Mouse (Mus musculus): ENCODE measurements around the gene Abtb1. TPM values are rescaled to one million over a fixed set of nuclear protein-coding genes. Genes with fewer than 3 reads are reported as not detected.

Gene Abtb1
- polyA plus RNA-seq, 1 experiment from 2014 or later = 23.5 TPM

GRCm38 (mm10) chr6:88850034-88850433 is 8.2 kb upstream of the Abtb1 start:
- Histone ChIP-seq H3K36me3 (replicated peaks) (peaks cover 63% of the 10 kb centered on the region), H3K4me2 (no peak overlapping the region), H3K9ac (no peak overlapping the region), H3K9me3 (no peaks in the 10 kb centered on the region), H3K27ac (no peak overlapping the region), H3K4me1 (no peaks in the 10 kb centered on the region), H3K4me3 (replicated peaks) (no peak overlapping the region), H3K27me3 (no peaks in the 10 kb centered on the region)
- 88% methylated on average over 7 of the region's 7 CpGs for WGBS
- no peak for ATAC-seq (ENCODE audit: low FRiP score)

- Histone ChIP-seq H3K9ac (no peak overlapping the region), H3K4me2 (no peak overlapping the region), H3K4me1 (no peaks in the 10 kb centered on the region), H3K27ac (no peak overlapping the region), H3K27me3 (no peaks in the 10 kb centered on the region), H3K36me3 (replicated peaks) (peaks cover 58% of the 10 kb centered on the region), H3K4me3 (replicated peaks) (no peak overlapping the region), H3K9me3 (no peaks in the 10 kb centered on the region)
- no peak for ATAC-seq (ENCODE audit: low FRiP score)
- 48% methylated on average over 4 of the region's 4 CpGs for WGBS
These were observed 7.5 kb upstream of the Abtb1 start for GRCm38 (mm10) chr6:88849270-88849669.

GRCm38 (mm10) chr6:88847571-88847970 is 5.8 kb upstream of the Abtb1 start:
- ATAC-seq (ENCODE audit: low FRiP score) = no peak
- H3K36me3 ChIP-seq (replicated peaks) = peaks cover 52% of the 10 kb centered on the region

GRCm38 (mm10) chr6:88844901-88845565 is 3.2 kb upstream of the Abtb1 start:
- WGBS = 77% methylated on average over 7 of the region's 7 CpGs
- no peak overlapping the region for H3K4me2 ChIP-seq
- H3K27me3 ChIP-seq = 0 out of 2 replicates have a peak, but pooled peaks cover 3% of the 10 kb centered on the region
- no peak overlapping the region for H3K9ac ChIP-seq
- H3K4me1 ChIP-seq = peaks cover 23% of the 10 kb centered on the region
- no peaks in the 10 kb centered on the region for H3K9me3 ChIP-seq
- ATAC-seq (ENCODE audit: low FRiP score) = no peak
- H3K4me3 ChIP-seq (replicated peaks) = no peak overlapping the region
- peaks cover 39% of the 10 kb centered on the region for H3K36me3 ChIP-seq (replicated peaks)
- no peak overlapping the region for H3K27ac ChIP-seq

More at GRCm38 (mm10) chr6:88847571-88847970, 5.8 kb upstream of the Abtb1 start:
- no peak overlapping the region for H3K4me3 ChIP-seq (replicated peaks)
- no peak overlapping the region for H3K9ac ChIP-seq
- no peaks in the 10 kb centered on the region for H3K9me3 ChIP-seq
- H3K4me1 ChIP-seq = peaks cover 10% of the 10 kb centered on the region
- no peak overlapping the region for H3K4me2 ChIP-seq
- H3K27ac ChIP-seq = no peak overlapping the region
- H3K27me3 ChIP-seq = 0 out of 2 replicates have a peak, but pooled peaks cover 3% of the 10 kb centered on the region
- 72% methylated on average over 2 of the region's 2 CpGs for WGBS

GRCm38 (mm10) chr6:88843781-88844725 is 2.3 kb upstream of the Abtb1 start:
- Histone ChIP-seq H3K4me3 (replicated peaks) (no peak overlapping the region), H3K27me3 (0 out of 2 replicates have a peak, but pooled peaks cover 3% of the 10 kb centered on the region), H3K4me1 (peaks cover 23% of the 10 kb centered on the region), H3K9me3 (no peaks in the 10 kb centered on the region), H3K27ac (no peak overlapping the region), H3K9ac (no peak overlapping the region), H3K36me3 (replicated peaks) (peaks cover 33% of the 10 kb centered on the region), H3K4me2 (no peak overlapping the region)
- WGBS = 75% methylated on average over 9 of the region's 9 CpGs
- no peak for ATAC-seq (ENCODE audit: low FRiP score)

GRCm38 (mm10) chr6:88843241-88843640 is 1.5 kb upstream of the Abtb1 start:
- 68% methylated on average over 7 of the region's 7 CpGs for WGBS
- Histone ChIP-seq H3K4me2 (peak overlapping the region; percentile 86), H3K36me3 (replicated peaks) (peaks cover 32% of the 10 kb centered on the region)

GRCm38 (mm10) chr6:88842731-88843151 is 957 bp upstream of the Abtb1 start:
- Histone ChIP-seq H3K9ac (peak overlapping the region; percentile 82), H3K36me3 (replicated peaks) (peaks cover 32% of the 10 kb centered on the region), H3K4me3 (replicated peaks) (peak overlapping the region; percentile 69), H3K27me3 (0 out of 2 replicates have a peak, but pooled peaks cover 3% of the 10 kb centered on the region), H3K9me3 (no peaks in the 10 kb centered on the region), H3K4me2 (peak overlapping the region; percentile 86), H3K4me1 (peaks cover 23% of the 10 kb centered on the region), H3K27ac (peak overlapping the region; percentile 87)
- under 1% methylated on average over 32 of the region's 32 CpGs for WGBS
- ATAC-seq (ENCODE audit: low FRiP score) = no peak; the same call in 1 of the 2 replicates

More at GRCm38 (mm10) chr6:88843241-88843640, 1.5 kb upstream of the Abtb1 start:
- no peak for ATAC-seq (ENCODE audit: low FRiP score)
- peak overlapping the region; percentile 69 for H3K4me3 ChIP-seq (replicated peaks)
- H3K9me3 ChIP-seq = no peaks in the 10 kb centered on the region
- 0 out of 2 replicates have a peak, but pooled peaks cover 3% of the 10 kb centered on the region for H3K27me3 ChIP-seq
- H3K27ac ChIP-seq = peak overlapping the region; percentile 87; the same call in 1 of the 2 replicates
- H3K4me1 ChIP-seq = peaks cover 23% of the 10 kb centered on the region
- peak overlapping the region; percentile 82 for H3K9ac ChIP-seq

GRCm38 (mm10) chr6:88841514-88841780 is 337 bp downstream of the Abtb1 start:
- Histone ChIP-seq H3K4me2 (peak overlapping the region; percentile 86), H3K9ac (peak overlapping the region; percentile 78), H3K4me1 (peaks cover 23% of the 10 kb centered on the region), H3K4me3 (replicated peaks) (peak overlapping the region; percentile 69), H3K9me3 (no peaks in the 10 kb centered on the region), H3K36me3 (replicated peaks) (peaks cover 33% of the 10 kb centered on the region), H3K27ac (peak overlapping the region; percentile 80), H3K27me3 (0 out of 2 replicates have a peak, but pooled peaks cover 3% of the 10 kb centered on the region)
- WGBS = under 1% methylated on average over 22 of the region's 22 CpGs
- ATAC-seq (ENCODE audit: low FRiP score) = no peak

GRCm38 (mm10) chr6:88840791-88841513 is 832 bp downstream of the Abtb1 start:
- Histone ChIP-seq H3K4me3 (replicated peaks) (peak overlapping the region; percentile 69), H3K27ac (peak overlapping the region; percentile 80), H3K9ac (peak overlapping the region; percentile 78), H3K36me3 (replicated peaks) (peaks cover 36% of the 10 kb centered on the region), H3K27me3 (0 out of 2 replicates have a peak, but pooled peaks cover 3% of the 10 kb centered on the region), H3K4me1 (peaks cover 23% of the 10 kb centered on the region), H3K4me2 (peak overlapping the region; percentile 86), H3K9me3 (no peaks in the 10 kb centered on the region)
- no peak for ATAC-seq (ENCODE audit: low FRiP score)
- WGBS = 57% methylated on average over 9 of the region's 9 CpGs

GRCm38 (mm10) chr6:88840211-88840610 is 1.6 kb downstream of the Abtb1 start:
- H3K4me1 ChIP-seq = peaks cover 23% of the 10 kb centered on the region
- 0 out of 2 replicates have a peak, but pooled peaks cover 3% of the 10 kb centered on the region for H3K27me3 ChIP-seq
- peaks cover 31% of the 10 kb centered on the region for H3K36me3 ChIP-seq (replicated peaks)
- ATAC-seq (ENCODE audit: low FRiP score) = no peak
- H3K9ac ChIP-seq = peak overlapping the region; percentile 78; the same call in 1 of the 2 replicates
- H3K27ac ChIP-seq = no peak overlapping the region
- H3K4me2 ChIP-seq = no peak overlapping the region
- no peaks in the 10 kb centered on the region for H3K9me3 ChIP-seq
- no peak overlapping the region for H3K4me3 ChIP-seq (replicated peaks)
- WGBS = 77% methylated on average over 3 of the region's 3 CpGs

- ATAC-seq (ENCODE audit: low FRiP score) = no peak
- H3K36me3 ChIP-seq (replicated peaks) = peaks cover 30% of the 10 kb centered on the region
- H3K4me2 ChIP-seq = no peak overlapping the region
- 83% methylated on average over 26 of the region's 26 CpGs for WGBS
- H3K9ac ChIP-seq = no peak overlapping the region
- H3K4me1 ChIP-seq = peaks cover 23% of the 10 kb centered on the region
- H3K4me3 ChIP-seq (replicated peaks) = no peak overlapping the region
- H3K9me3 ChIP-seq = no peaks in the 10 kb centered on the region
- H3K27ac ChIP-seq = no peak overlapping the region
- 0 out of 2 replicates have a peak, but pooled peaks cover 3% of the 10 kb centered on the region for H3K27me3 ChIP-seq
These were observed 2.4 kb downstream of the Abtb1 start for GRCm38 (mm10) chr6:88839135-88839970.
